Mouse (Mus musculus): ENCODE results near the gene Ptges3l.
"Not testable (repeated sequence)": the region's sequence is repeated elsewhere in the genome, so short reads cannot be mapped to it uniquely, and the experiment has no call there.

Ptges3l gene

DNA sequence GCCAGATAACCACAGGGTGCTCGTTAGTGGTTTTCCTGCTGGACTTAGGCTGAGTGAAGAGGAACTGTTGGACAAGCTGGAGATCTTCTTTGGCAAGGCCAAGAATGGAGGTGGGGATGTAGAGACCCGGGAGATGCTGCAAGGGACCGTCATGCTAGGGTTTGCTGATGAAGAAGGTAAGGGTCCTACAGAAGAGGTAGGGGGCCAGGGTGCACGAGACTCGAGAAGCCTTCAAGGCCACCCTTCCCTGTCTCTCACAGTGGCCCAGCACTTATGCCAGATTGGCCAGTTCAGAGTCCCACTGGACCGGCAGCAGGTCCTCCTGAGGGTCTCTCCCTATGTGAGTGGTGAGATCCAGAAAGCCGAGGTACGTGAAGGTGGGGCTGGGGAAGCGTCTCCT lies 32.5 kb upstream of the Ptges3l start:
- DNase-seq (ENCODE audit: low spot score): no peak

DNA sequence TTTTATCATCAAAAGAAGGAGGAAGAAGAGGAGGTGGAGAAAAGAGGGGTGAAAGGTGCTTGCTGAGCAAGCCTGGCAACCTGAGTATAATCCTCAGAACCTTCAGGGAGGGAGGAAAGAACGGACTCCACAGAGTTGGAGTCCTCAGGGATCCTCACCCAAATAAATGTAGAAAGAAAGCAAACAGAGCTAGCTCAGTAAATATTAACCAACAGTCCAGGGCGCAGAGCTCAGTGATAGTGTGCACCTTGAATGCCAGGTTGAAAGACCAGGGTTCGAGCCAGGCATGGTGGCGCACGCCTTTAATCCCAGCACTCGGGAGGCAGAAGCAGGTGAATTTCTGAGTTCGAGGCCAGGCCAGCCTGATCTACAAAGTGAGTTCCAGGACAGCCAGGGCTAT lies 30.5 kb upstream of the Ptges3l start:
- DNase-seq (ENCODE audit: low spot score): no peak

DNA sequence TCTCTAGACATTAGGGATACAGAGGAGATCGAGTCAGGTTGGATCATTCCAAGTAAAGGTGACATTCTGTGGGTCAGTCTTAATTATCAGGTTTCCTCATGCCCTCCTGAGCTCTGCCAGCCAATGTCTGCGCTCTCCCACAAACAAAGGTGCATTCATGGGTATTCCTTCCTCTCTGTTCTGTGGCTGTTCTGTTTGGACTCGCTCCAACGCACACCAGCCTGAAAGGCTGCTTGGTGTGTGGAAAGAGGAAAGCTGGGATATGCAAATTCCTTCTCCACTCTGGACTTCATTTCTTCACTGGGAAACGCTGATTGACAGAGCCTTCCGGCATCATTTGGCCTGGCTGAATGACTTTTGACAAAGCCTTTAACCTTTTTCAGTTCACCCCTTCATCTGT lies 29.6 kb upstream of the Ptges3l start:
- DNase-seq (ENCODE audit: low spot score): no peak

DNA sequence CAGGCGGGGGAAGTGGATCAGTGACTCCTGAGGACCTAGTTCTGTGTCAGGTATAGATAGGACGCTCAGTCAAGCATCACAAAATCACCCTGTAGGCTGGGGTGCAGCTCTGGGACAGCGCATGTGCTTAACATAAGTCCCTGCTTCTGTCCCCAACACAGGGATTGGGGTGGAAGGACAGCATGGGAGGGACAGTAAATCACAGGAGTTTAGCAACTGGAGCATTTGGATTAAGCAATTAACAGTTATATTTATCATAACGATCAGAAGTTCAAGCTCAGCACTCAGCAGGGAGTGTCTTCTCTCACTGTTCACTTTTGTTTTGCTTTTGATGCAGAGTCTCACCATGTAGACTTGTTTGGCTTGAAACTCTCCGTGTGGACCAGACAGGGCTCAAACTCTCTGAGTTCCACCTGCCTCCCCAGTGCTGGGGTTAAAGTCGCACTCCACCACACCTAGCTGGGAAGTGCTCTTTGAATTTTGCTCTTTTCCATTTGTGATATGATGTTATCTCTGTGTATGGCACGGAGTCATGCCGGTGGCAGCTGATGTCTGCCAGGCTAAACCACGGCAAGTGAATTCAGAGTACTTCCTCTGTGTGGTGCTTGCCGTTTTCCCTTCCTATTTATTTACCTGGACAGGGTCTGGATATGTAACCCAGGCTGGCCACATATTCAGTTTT lies 27.1 kb upstream of the Ptges3l start:
- no peak for DNase-seq (ENCODE audit: low spot score)

DNA sequence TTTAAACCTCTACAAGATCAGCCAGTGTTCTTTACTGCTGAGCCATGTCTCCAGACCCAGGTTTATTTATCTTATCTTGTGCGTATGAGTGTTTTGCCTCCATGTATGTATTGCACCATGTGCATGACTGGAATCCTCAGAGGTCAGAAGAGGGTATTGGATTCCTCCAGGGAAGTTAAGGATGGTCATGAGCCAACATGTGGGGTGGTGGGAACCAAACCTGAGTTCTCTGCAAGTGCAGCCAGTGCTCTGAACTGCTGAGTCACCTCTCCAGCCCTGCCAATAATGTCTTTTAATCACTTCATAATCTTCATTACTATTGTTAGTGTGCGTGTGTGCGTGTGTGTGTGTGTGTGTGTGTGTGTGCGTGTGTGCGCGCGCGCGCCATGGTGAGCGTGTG lies 26.4 kb upstream of the Ptges3l start:
- no peak for DNase-seq (ENCODE audit: low spot score)

DNA sequence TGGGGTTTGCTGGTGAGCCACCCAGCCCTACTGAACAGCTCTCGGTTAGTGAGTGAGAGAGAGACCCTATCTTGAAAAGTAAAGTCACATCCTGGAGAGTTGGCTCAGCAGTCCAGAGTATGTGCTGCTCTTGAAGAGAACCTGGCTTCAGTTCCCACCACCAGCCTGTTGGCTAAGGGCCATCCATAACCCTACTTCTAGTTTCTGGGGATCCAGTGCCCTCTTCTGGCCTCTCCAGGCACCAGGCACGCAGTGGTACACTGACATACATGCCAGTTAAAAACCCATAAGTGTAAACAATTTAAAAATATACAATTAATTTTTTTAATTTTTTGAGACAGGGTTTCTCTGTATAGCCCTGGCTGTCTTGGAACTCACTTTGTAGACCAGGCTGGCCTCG lies 25.3 kb upstream of the Ptges3l start:
- no peak for DNase-seq (ENCODE audit: low spot score)

DNA sequence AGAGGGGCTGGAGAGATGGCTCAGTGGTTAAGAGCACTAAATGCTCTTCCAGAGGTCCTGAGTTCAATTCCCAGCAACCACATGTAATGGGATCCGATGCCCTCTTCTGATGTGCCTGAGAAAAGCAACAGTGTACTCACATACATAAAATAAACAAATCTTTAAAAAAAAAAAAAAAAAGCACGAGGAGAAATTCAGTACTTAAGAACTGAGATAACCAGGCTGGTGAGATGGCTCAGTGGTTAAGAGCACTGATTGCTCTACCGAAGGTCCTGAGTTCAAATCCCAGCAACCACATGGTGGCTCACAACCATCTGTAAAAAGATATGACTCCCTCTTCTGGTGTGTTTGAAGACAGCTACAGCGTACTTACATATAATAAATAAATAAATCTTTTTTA lies 24.5 kb upstream of the Ptges3l start:
- DNase-seq (ENCODE audit: low spot score): not testable (repeated sequence)

DNA sequence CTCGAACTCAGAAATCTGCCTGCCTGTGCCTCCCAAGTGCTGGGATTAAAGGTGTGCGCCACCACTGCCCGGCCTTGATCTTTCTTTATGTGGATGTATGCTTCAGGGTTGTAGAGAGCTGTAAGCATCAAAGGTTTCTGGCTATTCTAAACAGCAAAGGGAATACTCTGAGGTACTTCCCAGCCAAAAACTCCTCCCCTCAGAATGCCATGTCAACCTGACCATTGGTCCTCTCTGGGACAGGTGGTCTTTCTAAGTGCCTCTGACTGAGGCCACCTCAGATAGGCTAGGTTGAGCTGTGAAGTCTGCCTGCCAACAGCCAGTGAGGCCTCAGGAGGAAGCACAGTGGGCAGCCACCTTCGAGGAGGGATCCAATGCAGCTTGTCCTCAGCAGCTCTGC lies 23.8 kb upstream of the Ptges3l start:
- no peak for DNase-seq (ENCODE audit: low spot score)

DNA sequence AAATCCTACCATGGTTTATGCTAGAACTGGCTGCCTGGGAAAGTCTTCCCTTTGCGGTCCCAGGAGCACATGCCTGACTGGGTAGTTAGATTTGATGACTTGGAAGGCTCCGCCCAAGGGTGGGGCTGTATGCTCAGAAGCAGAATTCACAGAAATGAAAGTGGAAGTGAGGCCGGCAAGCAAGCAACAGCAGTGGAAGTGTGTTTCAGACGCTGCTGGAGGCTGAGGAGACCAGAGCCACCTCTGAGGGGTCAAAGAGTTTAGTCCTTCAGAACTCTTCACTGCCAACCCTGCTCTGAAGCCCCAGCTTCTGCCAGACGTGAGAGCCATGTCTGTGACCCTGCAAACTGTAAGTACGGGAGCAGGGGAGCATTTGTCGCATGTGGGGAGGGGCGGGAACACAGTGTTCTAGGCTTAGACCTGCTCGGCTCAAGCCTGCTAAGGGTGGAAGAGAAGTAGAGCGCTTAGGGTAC lies 23.2 kb upstream of the Ptges3l start, which contains the start of gene Ifi35:
Gene Ifi35, plus strand, starts transcription at position 134 of the 473 bp plus-strand sequence.
- peak; percentile 66 for DNase-seq (ENCODE audit: low spot score)

DNA sequence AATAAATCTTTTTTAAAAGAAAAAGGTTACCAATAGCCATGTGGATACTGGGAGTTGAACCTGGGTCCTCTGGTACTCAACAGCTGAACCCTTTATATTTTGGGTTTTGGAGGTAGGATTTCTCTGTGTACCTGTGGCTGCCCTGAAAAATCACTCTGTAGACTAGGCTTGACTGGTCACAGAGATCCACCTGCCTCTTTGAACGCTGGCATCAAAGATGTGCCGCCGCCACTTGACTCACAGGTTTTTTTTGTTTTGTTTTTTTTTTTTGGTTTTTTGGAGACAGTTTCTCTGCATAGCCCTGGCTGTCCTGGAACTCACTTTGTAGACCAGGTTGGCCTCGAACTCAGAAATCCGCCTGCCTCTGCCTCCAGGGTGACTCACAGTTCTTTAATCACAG lies 22.7 kb upstream of the Ptges3l start:
- no peak for DNase-seq (ENCODE audit: low spot score)

DNA sequence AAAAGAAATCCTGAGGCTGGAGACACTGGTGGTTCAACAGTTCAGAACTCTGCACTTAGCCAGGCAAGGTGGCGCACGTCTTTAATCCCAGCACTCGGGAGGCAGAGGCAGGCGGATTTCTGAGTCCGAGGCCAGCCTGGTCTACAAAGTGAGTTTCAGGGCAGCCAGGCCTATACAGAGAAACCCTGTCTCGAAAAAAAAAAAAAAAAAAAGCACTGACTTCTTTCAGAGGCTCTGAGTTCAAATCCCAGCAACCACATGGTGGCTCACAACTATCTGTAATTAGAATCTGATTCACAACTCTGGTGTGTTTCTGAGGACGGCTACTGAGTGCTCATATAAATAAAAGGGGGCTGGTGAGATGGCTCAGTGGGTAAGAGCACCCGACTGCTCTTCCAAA lies 21.7 kb upstream of the Ptges3l start:
- DNase-seq (ENCODE audit: low spot score): not testable (repeated sequence)

DNA sequence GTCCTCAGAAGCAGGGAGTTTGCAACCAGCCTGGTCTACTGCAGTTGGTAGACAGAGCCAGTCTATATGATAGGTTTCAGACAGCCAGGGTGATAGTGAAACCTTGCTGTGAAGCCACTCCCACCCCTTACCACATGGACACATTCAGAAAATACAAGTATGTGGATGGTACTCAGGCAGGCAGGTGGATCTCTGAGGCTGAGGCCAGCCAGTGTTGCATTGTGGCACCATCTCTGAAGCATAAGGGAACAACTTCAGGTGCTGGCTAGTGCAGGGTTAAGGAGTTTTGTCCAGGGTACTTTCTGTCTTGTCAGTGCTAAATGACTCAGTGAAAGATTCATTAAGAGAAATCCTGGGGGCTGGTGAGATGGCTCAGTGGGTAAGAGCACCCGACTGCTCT lies 21.2 kb upstream of the Ptges3l start:
- no peak for DNase-seq (ENCODE audit: low spot score)

DNA sequence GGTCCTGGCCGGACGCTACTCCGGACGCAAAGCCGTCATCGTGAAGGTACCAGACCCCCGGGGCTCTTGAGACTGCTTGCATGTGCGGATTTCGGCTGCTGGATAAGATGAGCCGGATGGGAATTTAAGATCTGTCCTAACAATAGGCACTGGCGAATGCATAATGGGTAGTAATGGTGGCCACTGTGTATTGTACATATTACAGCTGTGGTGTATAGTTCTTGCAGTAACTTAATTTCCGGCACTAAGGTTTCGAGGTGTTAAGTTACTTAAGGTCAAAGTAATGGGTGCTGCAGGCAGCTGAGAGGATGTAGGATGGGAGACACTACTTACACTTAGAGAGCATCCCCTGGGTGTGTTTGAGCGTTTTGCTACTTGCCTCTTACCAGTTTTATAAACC lies 17.6 kb upstream of the Ptges3l start:
- DNase-seq (ENCODE audit: low spot score): no peak

DNA sequence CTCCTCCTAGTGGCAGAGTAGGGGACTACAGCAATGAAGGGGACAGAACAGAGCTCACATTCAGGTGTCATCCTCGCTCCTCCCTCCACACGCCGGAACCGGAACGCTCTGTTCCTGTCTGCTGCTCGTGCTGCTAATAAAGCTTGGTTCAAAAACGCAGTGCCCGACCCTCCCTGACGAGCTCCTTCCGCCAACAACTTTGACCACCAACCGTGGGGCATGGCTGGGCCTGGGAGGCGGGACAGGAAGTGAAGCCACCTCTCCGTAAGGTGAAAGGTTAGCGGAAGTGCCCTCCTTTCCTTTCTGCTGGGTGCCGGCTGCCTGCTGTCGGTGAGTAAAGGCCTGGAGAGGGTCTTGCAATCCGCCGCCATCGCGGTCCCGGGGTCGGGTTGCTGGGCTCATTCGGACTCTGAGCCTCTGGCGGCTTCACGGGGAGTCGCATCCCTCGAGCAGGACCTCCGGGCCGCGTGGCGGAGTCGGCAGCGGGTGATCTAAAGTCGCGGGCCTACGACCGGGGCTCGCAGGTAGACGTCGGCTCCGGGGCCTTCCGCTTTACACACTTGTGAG lies 17.1 kb upstream of the Ptges3l start, which contains the start of gene Rpl27:
Gene Rpl27, plus strand, starts transcription at position 172 of the 567 bp plus-strand sequence.
- DNase-seq (ENCODE audit: low spot score): peak; percentile 82

DNA sequence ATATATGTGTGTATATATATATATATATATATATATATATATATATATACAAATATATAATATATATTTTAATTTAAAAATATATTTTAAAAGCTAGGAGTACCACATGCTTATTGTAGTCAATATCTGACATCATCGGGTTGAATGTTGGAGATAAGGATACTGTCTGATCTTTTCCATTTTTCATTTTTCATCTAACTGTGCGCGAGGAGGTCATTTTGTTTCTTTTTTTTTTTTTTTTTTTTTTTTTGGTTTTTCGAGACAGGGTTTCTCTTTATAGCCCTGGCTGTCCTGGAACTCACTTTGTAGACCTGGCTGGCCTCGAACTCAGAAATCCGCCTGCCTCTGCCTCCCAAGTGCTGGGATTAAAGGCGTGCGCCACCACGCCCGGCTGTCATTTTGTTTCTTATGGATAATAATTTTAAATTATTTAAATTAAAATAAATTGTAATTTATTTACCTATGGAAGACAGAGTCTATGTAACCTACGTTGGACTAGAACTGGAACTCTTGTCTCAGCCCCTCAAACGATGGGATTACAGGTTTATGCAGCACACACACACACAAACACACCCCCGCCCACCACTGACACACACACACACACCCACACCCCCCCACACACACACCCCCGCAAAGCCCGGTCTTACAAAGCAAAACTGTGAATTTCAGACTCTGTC lies 16.5 kb upstream of the Ptges3l start:
- not testable (repeated sequence) for DNase-seq (ENCODE audit: low spot score)

DNA sequence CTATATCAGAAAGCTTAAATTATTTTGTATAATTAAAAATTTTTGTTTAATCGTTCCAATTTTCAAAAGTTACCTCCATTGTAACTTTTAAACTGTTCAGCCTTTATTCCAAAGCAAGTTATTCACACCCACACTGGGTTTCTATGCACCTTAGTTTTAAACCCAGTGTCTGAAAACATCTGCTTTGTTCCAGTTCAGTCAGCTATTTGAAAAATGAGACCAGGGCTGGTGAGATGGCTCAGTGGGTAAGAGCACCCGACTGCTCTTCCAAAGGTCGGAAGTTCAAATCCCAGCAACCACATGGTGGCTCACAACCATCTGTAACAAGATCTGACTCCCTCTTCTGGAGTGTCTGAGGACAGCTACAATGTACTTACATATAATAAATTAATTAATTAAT lies 12.9 kb upstream of the Ptges3l start:
- not testable (repeated sequence) for DNase-seq (ENCODE audit: low spot score)

DNA sequence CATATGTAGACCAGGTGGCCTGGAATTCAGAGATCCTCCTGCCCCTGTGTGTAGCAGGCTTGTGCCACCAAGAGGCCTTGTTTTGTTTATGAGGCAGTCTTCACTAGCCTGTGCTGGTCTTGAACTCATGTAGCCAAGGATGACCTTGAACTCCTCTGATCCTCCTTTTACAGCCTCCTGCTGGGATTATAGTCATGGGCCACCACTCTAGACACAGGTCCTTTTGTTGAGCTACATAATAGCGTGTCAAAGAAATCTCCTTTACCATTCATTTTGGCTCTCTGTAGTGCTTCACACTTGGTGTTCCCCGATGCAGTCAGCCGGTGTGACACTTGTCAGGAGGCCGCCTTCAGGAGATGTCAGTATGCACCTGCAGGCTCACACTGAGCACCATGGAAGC lies 11.8 kb upstream of the Ptges3l start:
- DNase-seq (ENCODE audit: low spot score): no peak

DNA sequence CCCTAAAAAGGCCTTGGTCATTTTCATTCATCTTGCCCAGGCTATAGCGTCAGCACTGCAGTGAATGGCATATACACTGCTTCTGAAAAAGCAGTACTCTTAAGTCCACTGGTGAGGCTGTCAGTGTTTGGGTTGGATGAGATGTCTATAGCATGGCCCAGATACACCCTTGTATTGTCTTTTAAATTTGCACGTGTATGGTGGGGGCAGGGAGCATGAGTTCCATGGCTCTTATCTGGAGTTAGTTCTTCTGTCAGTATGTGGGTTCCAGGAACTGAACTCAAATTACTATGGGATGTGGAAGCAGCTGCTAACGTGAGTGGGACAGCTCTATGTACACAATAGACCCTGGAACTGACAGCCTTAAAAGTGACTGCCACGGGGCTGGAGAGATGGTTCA lies 10.7 kb upstream of the Ptges3l start:
- no peak for DNase-seq (ENCODE audit: low spot score)

DNA sequence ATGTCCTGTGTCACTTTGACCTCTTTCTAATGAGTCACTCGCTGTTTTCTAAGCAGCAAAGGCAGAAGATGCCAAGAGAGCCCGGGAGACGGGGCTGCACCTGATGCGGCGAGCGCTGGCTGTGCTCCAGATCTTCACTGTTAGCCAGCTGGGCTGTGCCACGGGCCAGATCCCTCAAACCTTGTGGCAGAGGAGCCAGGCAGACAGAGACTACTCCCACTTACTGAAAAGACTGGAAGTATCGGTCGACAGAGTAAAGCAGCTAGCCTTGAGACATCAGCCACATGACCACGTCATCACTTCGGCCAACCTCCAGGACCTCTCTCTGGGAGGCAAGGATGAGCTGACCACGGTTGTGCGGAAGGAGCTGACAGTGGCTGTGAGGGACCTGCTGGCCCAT lies 8.3 kb upstream of the Ptges3l start:
- DNase-seq (ENCODE audit: low spot score): no peak

DNA sequence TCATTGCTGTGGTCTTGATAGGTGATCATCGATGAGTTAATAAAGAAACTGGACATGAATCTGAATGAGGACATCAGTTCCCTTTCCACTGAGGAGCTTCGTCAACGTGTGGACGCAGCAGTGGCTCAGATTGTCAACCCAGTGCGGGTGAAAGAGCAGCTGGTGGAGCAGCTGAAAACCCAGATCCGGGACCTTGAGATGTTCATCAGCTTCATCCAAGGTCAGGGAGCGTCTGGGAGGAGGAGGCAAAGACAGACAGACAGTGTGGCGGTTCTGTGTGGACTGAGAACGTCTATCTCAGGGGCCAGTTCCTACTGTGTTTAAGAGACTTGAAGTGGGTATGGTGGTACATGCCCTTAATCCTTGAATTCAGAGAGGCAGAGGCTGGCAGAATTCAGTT lies 6.2 kb upstream of the Ptges3l start:
- DNase-seq (ENCODE audit: low spot score): no peak

DNA sequence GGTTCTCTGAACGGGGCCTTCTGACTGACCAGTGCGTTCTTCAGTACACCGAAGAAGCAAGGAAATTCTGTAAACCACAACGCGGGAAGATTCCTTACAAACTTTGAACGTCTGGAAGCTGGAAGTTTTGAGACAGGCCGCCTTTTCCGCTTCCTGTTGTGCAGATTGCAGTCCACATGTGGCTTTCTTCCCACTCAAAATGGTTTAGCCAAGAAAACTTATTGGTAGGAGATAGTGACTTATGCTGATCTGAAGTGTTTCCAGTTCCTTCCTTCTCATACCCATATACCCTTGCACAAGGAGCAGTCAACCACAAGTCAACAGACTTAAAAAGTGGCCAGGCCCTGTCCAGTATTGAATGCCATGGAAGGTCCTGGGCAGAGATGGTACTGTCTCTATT lies 1.0 kb upstream of the Ptges3l start:
- no peak for DNase-seq (ENCODE audit: low spot score)

DNA sequence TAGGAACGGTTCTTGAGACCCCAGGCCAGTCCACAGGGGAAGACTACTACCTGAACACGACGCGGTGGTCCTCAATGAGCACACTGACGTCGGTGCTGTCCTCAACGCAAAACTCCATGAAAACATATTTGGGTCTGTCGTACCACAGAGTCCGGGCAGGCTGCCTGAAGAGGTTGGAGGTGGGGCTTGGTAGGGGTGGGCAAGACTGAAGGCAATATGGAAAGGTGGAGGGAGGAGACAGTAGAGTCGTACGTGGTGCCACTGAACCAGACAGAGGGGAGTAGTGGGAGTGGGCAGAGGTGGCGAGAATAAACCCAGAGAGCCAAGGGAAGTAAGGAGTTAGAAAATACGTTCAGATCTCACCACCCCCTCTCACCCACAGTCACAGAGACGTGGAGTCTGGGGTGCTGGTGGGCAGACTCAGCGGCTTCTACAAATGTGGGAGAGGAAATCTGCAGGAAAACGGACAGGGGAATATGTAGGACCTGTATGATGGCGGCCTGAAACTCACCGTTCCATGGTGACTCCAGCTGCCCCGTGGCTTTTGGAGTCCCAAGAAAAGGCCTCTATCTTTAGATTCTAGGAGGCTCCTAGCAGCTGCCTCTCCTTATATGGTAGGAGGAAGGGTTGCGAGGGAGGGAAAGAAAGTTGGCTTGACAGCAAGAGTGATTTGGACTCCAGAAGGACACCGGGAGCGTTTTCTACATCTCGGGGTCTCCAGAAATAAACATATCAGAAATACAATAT lies 855 bp downstream of the Ptges3l start, which contains the start of gene Gm27029:
Gene Gm27029, minus strand, starts transcription at position 692 of the 747 bp plus-strand sequence.
- no peak for DNase-seq (ENCODE audit: low spot score)

DNA sequence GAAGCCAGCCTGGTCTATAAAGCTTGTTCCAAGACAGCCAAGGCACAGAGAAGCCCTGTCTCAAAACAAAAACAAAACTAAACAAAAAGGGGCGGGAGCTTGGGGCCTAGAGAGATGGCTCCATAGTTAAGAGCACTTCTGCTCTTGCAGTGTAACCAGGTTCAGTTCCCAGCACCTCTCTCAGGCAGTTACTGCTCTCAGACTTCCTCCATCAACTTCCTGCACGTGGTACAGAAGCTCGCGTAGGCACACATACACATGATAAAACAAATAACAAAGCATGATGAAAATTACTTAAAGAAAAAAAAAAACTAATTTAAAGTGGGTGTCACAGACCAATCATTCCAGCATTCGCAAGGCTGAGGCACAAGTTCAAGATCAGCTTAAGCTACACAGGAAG lies 5.0 kb downstream of the Ptges3l start:
- DNase-seq (ENCODE audit: low spot score): no peak

Data from urinary bladder, postnatal 25 days (tissue).